In the genomic region with DNA sequence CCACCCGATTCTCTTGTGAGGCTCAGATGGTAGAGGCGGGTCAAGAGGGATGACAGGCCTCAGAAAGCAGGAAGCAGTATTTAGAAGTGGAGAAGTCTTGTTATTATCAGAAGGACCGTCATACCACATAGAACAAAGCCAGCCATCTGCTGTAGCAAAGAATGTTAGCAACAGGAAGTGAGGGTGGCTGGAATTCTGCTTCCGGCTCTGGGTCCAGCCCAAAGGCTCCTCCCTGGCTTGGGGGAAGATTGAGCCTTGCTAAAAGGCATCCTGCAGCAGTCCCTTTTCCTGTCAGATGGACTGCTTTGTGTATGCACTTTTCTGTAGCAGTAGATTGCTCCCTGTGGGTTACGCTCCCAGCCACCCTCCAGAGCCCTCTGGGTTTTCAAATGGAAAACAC, we compare ENCODE assay signal across 10 mouse cellular contexts.
DNase-seq lines count a peak whose midpoint lies in the region; ATAC-seq lines count a peak whose summit lies in the region.
"Had no signal": no experiment of that assay in that cellular context is flagged by ENCODE, and none has a peak within 500 bp of the region (broad histone marks: within the 10 kb centered on the region; RNA-seq: fewer than 3 reads in every experiment).

No protein-coding gene starts in this region.

- H3K4me1 ChIP-seq in midbrain, embryonic 11.5 days (ENCODE audit: control insufficient read depth, insufficient read depth, low read length) = no peaks in the 10 kb centered on the region
- H3K4me1 ChIP-seq in midbrain, embryonic 13.5 days (replicated peaks) = no peaks in the 10 kb centered on the region
- peaks cover 3% of the 10 kb centered on the region; the same call in 1 of the 2 replicates for H3K4me1 ChIP-seq in heart, embryonic 10.5 days
- 0 out of 2 replicates have a peak, but pooled peaks cover 4% of the 10 kb centered on the region for H3K4me1 ChIP-seq in stomach, embryonic 16.5 days (ENCODE audit: control insufficient read depth, insufficient read depth, low read length)
- H3K4me1 ChIP-seq: hindbrain, embryonic 13.5 days; liver, embryonic 15.5 days had no signal

- 77% methylated on average over 5 of the region's 5 CpGs for WGBS in midbrain, embryonic 11.5 days
- 67% methylated on average over 5 of the region's 5 CpGs for WGBS in midbrain, embryonic 13.5 days
- 48% methylated on average over 5 of the region's 5 CpGs for WGBS in heart, embryonic 10.5 days
- WGBS in stomach, embryonic 16.5 days = 56% methylated on average over 5 of the region's 5 CpGs

- no peak overlapping the region for H3K27ac ChIP-seq in midbrain, embryonic 11.5 days (ENCODE audit: low read depth, low read length)
- H3K27ac ChIP-seq in midbrain, embryonic 13.5 days = no peak overlapping the region
- peak overlapping the region; percentile 52; the same call in 1 of the 2 replicates for H3K27ac ChIP-seq in heart, embryonic 10.5 days
- peak overlapping the region; percentile 67 for H3K27ac ChIP-seq in stomach, embryonic 16.5 days (ENCODE audit: low read length)
- H3K27ac ChIP-seq: hindbrain, embryonic 13.5 days; liver, embryonic 15.5 days had no signal

- H3K4me2 ChIP-seq in midbrain, embryonic 11.5 days = no peak overlapping the region
- H3K4me2 ChIP-seq in midbrain, embryonic 13.5 days (replicated peaks) = no peak overlapping the region
- no peak overlapping the region for H3K4me2 ChIP-seq in stomach, embryonic 16.5 days (ENCODE audit: low read depth, low read length)
- H3K4me2 ChIP-seq: hindbrain, embryonic 13.5 days; liver, embryonic 15.5 days had no signal

- no peaks in the 10 kb centered on the region for H3K27me3 ChIP-seq in midbrain, embryonic 11.5 days (ENCODE audit: control insufficient read depth, insufficient read depth, low read length)
- H3K27me3 ChIP-seq in midbrain, embryonic 13.5 days = no peaks in the 10 kb centered on the region
- no peaks in the 10 kb centered on the region for H3K27me3 ChIP-seq in heart, embryonic 10.5 days (ENCODE audit: insufficient read depth, poor library complexity, severe bottlenecking)
- H3K27me3 ChIP-seq in stomach, embryonic 16.5 days (ENCODE audit: control insufficient read depth, insufficient read depth, low read length) = no peaks in the 10 kb centered on the region
- H3K27me3 ChIP-seq: hindbrain, embryonic 13.5 days; liver, embryonic 15.5 days had no signal

- H3K4me3 ChIP-seq in midbrain, embryonic 11.5 days (ENCODE audit: low read depth, low read length) = no peak overlapping the region
- no peak overlapping the region for H3K4me3 ChIP-seq in midbrain, embryonic 13.5 days (replicated peaks)
- H3K4me3 ChIP-seq in heart, embryonic 10.5 days = no peak overlapping the region
- H3K4me3 ChIP-seq in stomach, embryonic 16.5 days (replicated peaks; ENCODE audit: low read length) = no peak overlapping the region
- H3K4me3 ChIP-seq: hindbrain, embryonic 13.5 days; liver, embryonic 15.5 days had no signal

- no peaks in the 10 kb centered on the region for H3K36me3 ChIP-seq in midbrain, embryonic 11.5 days (ENCODE audit: control insufficient read depth, insufficient read depth, low read length)
- H3K36me3 ChIP-seq in midbrain, embryonic 13.5 days = no peaks in the 10 kb centered on the region
- H3K36me3 ChIP-seq in heart, embryonic 10.5 days = no peaks in the 10 kb centered on the region
- no peaks in the 10 kb centered on the region for H3K36me3 ChIP-seq in stomach, embryonic 16.5 days (ENCODE audit: control insufficient read depth, insufficient read depth, low read length)
- H3K36me3 ChIP-seq: hindbrain, embryonic 13.5 days; liver, embryonic 15.5 days had no signal

- peak; percentile 82 for DNase-seq in midbrain, embryonic 11.5 days (ENCODE audit: low spot score, missing footprints)
- DNase-seq in heart, embryonic 10.5 days (ENCODE audit: low spot score) = no peak
- peak; percentile 30 to 51 for DNase-seq in kidney, postnatal 4 days
- DNase-seq in cerebellum, adult 9-11 months = no peak
- no peak for DNase-seq in spleen, postnatal 4 days (ENCODE audit: low spot score in 2 of 2)
- DNase-seq in adrenal gland, adult 18-20 months (ENCODE audit: low spot score in 2 of 2) = no peak

- ATAC-seq in midbrain, embryonic 11.5 days (ENCODE audit: low FRiP score) = no peak
- no peak for ATAC-seq in midbrain, embryonic 13.5 days
- no peak for ATAC-seq in stomach, embryonic 16.5 days (ENCODE audit: insufficient read depth, low FRiP score)

- H3K9ac ChIP-seq in midbrain, embryonic 11.5 days (ENCODE audit: low read length) = no peak overlapping the region
- no peak overlapping the region for H3K9ac ChIP-seq in midbrain, embryonic 13.5 days (replicated peaks)
- H3K9ac ChIP-seq in stomach, embryonic 16.5 days (ENCODE audit: low read length) = no peak overlapping the region
- H3K9ac ChIP-seq: hindbrain, embryonic 13.5 days; liver, embryonic 15.5 days had no signal

- no peaks in the 10 kb centered on the region for H3K9me3 ChIP-seq in midbrain, embryonic 11.5 days (ENCODE audit: control insufficient read depth, low read length)
- no peaks in the 10 kb centered on the region for H3K9me3 ChIP-seq in midbrain, embryonic 13.5 days
- H3K9me3 ChIP-seq in heart, embryonic 10.5 days = no peaks in the 10 kb centered on the region
- no peaks in the 10 kb centered on the region for H3K9me3 ChIP-seq in stomach, embryonic 16.5 days (replicated peaks; ENCODE audit: control insufficient read depth, low read length)
- H3K9me3 ChIP-seq: hindbrain, embryonic 13.5 days; liver, embryonic 15.5 days had no signal

Comparison
In these comparisons a context has a peak if more than half of its experiments do, and no peak if none do; other contexts are left out.
1. DNase-seq: peak in midbrain, embryonic 11.5 days (single experiment) and kidney, postnatal 4 days (2 of 2); none in heart, embryonic 10.5 days (single experiment), cerebellum, adult 9-11 months (single experiment), spleen, postnatal 4 days (0 of 2) and adrenal gland, adult 18-20 months (0 of 2).
2. H3K27ac ChIP-seq: peak in heart, embryonic 10.5 days (single experiment) and stomach, embryonic 16.5 days (single experiment); none in midbrain, embryonic 11.5 days (single experiment) and midbrain, embryonic 13.5 days (single experiment).